Mouse (Mus musculus): ENCODE data around the gene Olfr1446. TPM values are rescaled to one million over a fixed set of nuclear protein-coding genes. Genes with fewer than 3 reads are reported as not detected.

Gene Olfr1446
- polyA plus RNA-seq (2016; fragmentation: Nextera tagmentation; extraction: Ambion mirVana) = not detected in 2 replicates

GRCm38 (mm10) chr19:12893424-12893823, at the start of gene Olfr1446:
TSS of gene Olfr1446 (minus strand) at chr19:12893524.
- Histone ChIP-seq H3K36me3 (no peaks in the 10 kb centered on the region), H3K4me2 (no peak within 1 kb of the TSS), H3K4me1 (replicated peaks) (no peaks in the 10 kb centered on the region), H3K9me3 (replicated peaks) (peaks cover 8% of the 10 kb centered on the region), H3K9ac (no peak within 1 kb of the TSS), H3K4me3 (no peak within 1 kb of the TSS), H3K27me3 (replicated peaks) (no peaks in the 10 kb centered on the region), H3K27ac (ENCODE audit: poor library complexity, severe bottlenecking) (no peak within 1 kb of the TSS)
- WGBS = 70% methylated on average over 1 of the region's 1 CpGs
- no peak for ATAC-seq (ENCODE audit: insufficient number of reproducible peaks, low FRiP score)

DNA sequence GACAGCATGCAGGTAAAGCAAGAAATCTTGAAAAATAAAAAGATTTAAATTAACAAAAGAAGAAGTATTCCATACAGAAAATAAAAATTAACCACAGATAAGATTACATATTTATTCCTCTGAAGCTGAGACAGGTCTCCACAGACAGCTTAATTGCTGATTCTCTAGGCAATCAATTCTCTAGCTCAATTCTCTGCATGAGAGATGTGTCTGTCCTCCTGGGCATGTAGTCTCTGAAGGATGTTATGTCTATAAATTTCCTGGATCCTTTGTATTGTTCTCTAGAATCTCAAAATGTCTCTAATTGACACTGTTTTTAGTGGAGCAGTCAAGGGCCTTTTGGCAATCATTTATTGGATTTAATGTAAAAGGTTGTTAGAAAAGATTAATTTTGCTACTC, 37.2 kb upstream of the Olfr1446 start, which contains the start of gene Olfr1449:
Olfr1449 (plus strand) TSS at position 301 of the 400 bp plus-strand sequence.
- H3K9me3 ChIP-seq (replicated peaks) = 0 out of 2 replicates have a peak, but pooled peaks cover 7% of the 10 kb centered on the region
- no peak for ATAC-seq (ENCODE audit: insufficient number of reproducible peaks, low FRiP score)
- no peak within 1 kb of the TSS for H3K9ac ChIP-seq
- no peaks in the 10 kb centered on the region for H3K27me3 ChIP-seq (replicated peaks)
- H3K36me3 ChIP-seq = no peaks in the 10 kb centered on the region
- no peaks in the 10 kb centered on the region for H3K4me1 ChIP-seq (replicated peaks)
- H3K4me2 ChIP-seq = no peak within 1 kb of the TSS
- no peak within 1 kb of the TSS for H3K4me3 ChIP-seq
- H3K27ac ChIP-seq (ENCODE audit: poor library complexity, severe bottlenecking) = no peak within 1 kb of the TSS

DNA sequence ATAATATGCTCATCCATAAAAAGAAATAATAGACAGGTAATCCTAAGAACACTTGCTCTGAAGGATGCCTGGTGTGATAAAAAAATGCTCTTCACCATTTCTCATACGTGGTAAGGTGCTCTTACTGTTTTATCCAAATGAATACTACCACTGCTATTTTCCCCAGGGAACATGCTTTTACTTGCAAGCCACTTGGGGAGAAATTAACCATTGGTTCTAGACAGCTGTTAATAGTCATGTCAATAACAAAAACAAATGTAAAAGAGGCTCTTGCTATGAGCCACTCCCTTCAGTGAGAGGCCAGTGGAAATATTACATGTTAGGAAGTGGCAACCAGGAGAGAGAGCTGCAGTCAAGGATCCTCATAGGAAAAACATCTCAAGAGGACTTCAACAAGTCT, 31.0 kb upstream of the Olfr1446 start, which contains the start of gene Olfr1448:
Olfr1448 (minus strand) TSS at position 101 of the 400 bp plus-strand sequence.
- no peak for ATAC-seq (ENCODE audit: insufficient number of reproducible peaks, low FRiP score)
- peaks cover 7% of the 10 kb centered on the region; the same call in 1 of the 2 replicates for H3K9me3 ChIP-seq (replicated peaks)
- no peaks in the 10 kb centered on the region for H3K4me1 ChIP-seq (replicated peaks)
- 64% methylated on average over 1 of the region's 1 CpGs for WGBS
- H3K4me2 ChIP-seq = no peak within 1 kb of the TSS
- no peaks in the 10 kb centered on the region for H3K27me3 ChIP-seq (replicated peaks)
- H3K4me3 ChIP-seq = no peak within 1 kb of the TSS
- H3K27ac ChIP-seq (ENCODE audit: poor library complexity, severe bottlenecking) = no peak within 1 kb of the TSS
- H3K36me3 ChIP-seq = no peaks in the 10 kb centered on the region
- no peak within 1 kb of the TSS for H3K9ac ChIP-seq

- H3K9me3 ChIP-seq (replicated peaks) = peaks cover 11% of the 10 kb centered on the region; the same call in 1 of the 2 replicates
- WGBS = 85% methylated on average over 1 of the region's 1 CpGs
Measured at GRCm38 (mm10) chr19:12903643-12904042, 10.3 kb upstream of the Olfr1446 start, which contains the start of gene Olfr1447. TSS of gene Olfr1447 (minus strand) at chr19:12903743.

GRCm38 (mm10) chr19:12883555-12883954, 9.8 kb downstream of the Olfr1446 start, which contains the start of gene Olfr1445:
TSS of gene Olfr1445 (plus strand) at chr19:12883855.
- H3K27me3 ChIP-seq (replicated peaks) = no peaks in the 10 kb centered on the region
- no peaks in the 10 kb centered on the region; the same call in 1 of the 2 replicates for H3K9me3 ChIP-seq (replicated peaks)
- 75% methylated on average over 2 of the region's 2 CpGs for WGBS
- H3K9ac ChIP-seq = no peak within 1 kb of the TSS
- no peaks in the 10 kb centered on the region for H3K4me1 ChIP-seq (replicated peaks)
- ATAC-seq (ENCODE audit: insufficient number of reproducible peaks, low FRiP score) = no peak
- no peak within 1 kb of the TSS for H3K4me3 ChIP-seq
- H3K36me3 ChIP-seq = no peaks in the 10 kb centered on the region
- H3K27ac ChIP-seq (ENCODE audit: poor library complexity, severe bottlenecking) = no peak within 1 kb of the TSS
- no peak within 1 kb of the TSS for H3K4me2 ChIP-seq

More at GRCm38 (mm10) chr19:12903643-12904042, 10.3 kb upstream of the Olfr1446 start, which contains the start of gene Olfr1447:
- Histone ChIP-seq H3K27ac (ENCODE audit: poor library complexity, severe bottlenecking) (no peak within 1 kb of the TSS), H3K4me2 (no peak within 1 kb of the TSS), H3K36me3 (no peaks in the 10 kb centered on the region), H3K4me1 (replicated peaks) (no peaks in the 10 kb centered on the region), H3K27me3 (replicated peaks) (no peaks in the 10 kb centered on the region), H3K9ac (no peak within 1 kb of the TSS), H3K4me3 (no peak within 1 kb of the TSS)
- ATAC-seq (ENCODE audit: insufficient number of reproducible peaks, low FRiP score) = no peak

DNA sequence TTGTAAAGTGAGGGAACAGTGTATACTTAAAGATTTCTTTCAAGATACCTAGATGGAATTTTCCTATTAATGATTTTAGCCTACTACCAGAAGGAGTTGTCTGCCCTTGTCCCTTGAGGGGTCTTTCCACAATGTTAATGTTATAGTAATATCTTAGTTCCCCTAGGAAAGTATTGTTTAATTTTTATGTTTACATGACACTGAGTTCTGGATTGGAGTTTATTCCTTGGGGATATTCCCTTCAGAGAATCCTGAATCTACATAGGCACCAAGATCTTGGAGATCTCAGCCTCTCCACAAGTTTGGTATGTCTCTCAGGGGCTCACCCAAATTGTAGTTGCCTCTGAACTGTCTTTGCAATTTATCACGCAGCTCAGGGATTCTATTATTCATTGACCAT, 36.3 kb downstream of the Olfr1446 start, which contains the start of gene Olfr1444:
Olfr1444 (plus strand) TSS at position 301 of the 400 bp plus-strand sequence.
- Histone ChIP-seq H3K9ac (no peak within 1 kb of the TSS), H3K27ac (ENCODE audit: poor library complexity, severe bottlenecking) (no peak within 1 kb of the TSS), H3K4me1 (replicated peaks) (no peaks in the 10 kb centered on the region), H3K9me3 (replicated peaks) (0 out of 2 replicates have a peak, but pooled peaks cover 2% of the 10 kb centered on the region), H3K36me3 (no peaks in the 10 kb centered on the region), H3K4me3 (no peak within 1 kb of the TSS), H3K4me2 (no peak within 1 kb of the TSS), H3K27me3 (replicated peaks) (no peaks in the 10 kb centered on the region)
- WGBS = 49% methylated on average over 1 of the region's 1 CpGs
- no peak for ATAC-seq (ENCODE audit: insufficient number of reproducible peaks, low FRiP score)

GRCm38 (mm10) chr19:12846382-12846781, 46.9 kb downstream of the Olfr1446 start, which contains the start of gene Gm5244:
TSS of gene Gm5244 (plus strand) at chr19:12846682.
- Histone ChIP-seq H3K9ac (no peak within 1 kb of the TSS), H3K4me2 (no peak within 1 kb of the TSS), H3K4me3 (no peak within 1 kb of the TSS), H3K27ac (ENCODE audit: poor library complexity, severe bottlenecking) (no peak within 1 kb of the TSS), H3K9me3 (replicated peaks) (no peaks in the 10 kb centered on the region), H3K36me3 (no peaks in the 10 kb centered on the region), H3K27me3 (replicated peaks) (no peaks in the 10 kb centered on the region), H3K4me1 (replicated peaks) (no peaks in the 10 kb centered on the region)
- ATAC-seq (ENCODE audit: insufficient number of reproducible peaks, low FRiP score) = no peak

GRCm38 (mm10) chr19:12838507-12838906, 54.8 kb downstream of the Olfr1446 start:
- WGBS = 65% methylated on average over 1 of the region's 1 CpGs
- Histone ChIP-seq H3K36me3 (no peaks in the 10 kb centered on the region), H3K27me3 (replicated peaks) (no peaks in the 10 kb centered on the region), H3K9ac (no peak overlapping the region), H3K4me1 (replicated peaks) (no peaks in the 10 kb centered on the region), H3K4me2 (no peak overlapping the region), H3K4me3 (no peak overlapping the region), H3K9me3 (replicated peaks) (no peaks in the 10 kb centered on the region), H3K27ac (ENCODE audit: poor library complexity, severe bottlenecking) (no peak overlapping the region)
- ATAC-seq (ENCODE audit: insufficient number of reproducible peaks, low FRiP score) = no peak

Other genes starting within 250 kb of the Olfr1446 start
- not detected in 2 replicates for gene Olfr1442, start 223.1 kb downstream of the Olfr1446 start, polyA plus RNA-seq (2016; fragmentation: Nextera tagmentation; extraction: Ambion mirVana)
- gene Olfr1443, start 215.4 kb downstream of the Olfr1446 start, polyA plus RNA-seq (2016; fragmentation: Nextera tagmentation; extraction: Ambion mirVana) = not detected in 2 replicates
- not detected in 2 replicates for gene Keg1, start 197.7 kb downstream of the Olfr1446 start, polyA plus RNA-seq (2016; fragmentation: Nextera tagmentation; extraction: Ambion mirVana)
- 0.69 and 1.2 TPM in 2 replicates for gene Cntf, start 127.9 kb downstream of the Olfr1446 start, polyA plus RNA-seq (2016; fragmentation: Nextera tagmentation; extraction: Ambion mirVana)
- gene Zfp91, start 97.4 kb downstream of the Olfr1446 start, polyA plus RNA-seq (2016; fragmentation: Nextera tagmentation; extraction: Ambion mirVana) = 14.8 and 16.4 TPM in 2 replicates
- 0.54 and 0.75 TPM in 2 replicates for gene Lpxn, start 97.3 kb downstream of the Olfr1446 start, polyA plus RNA-seq (2016; fragmentation: Nextera tagmentation; extraction: Ambion mirVana)
- not detected in 2 replicates for gene Gm5244, start 46.8 kb downstream of the Olfr1446 start, polyA plus RNA-seq (2016; fragmentation: Nextera tagmentation; extraction: Ambion mirVana)
- not detected in 2 replicates for gene Olfr1444, start 36.2 kb downstream of the Olfr1446 start, polyA plus RNA-seq (2016; fragmentation: Nextera tagmentation; extraction: Ambion mirVana)
- not detected in 2 replicates for gene Olfr1445, start 9.7 kb downstream of the Olfr1446 start, polyA plus RNA-seq (2016; fragmentation: Nextera tagmentation; extraction: Ambion mirVana)
- gene Olfr1447, start 10.2 kb upstream of the Olfr1446 start, polyA plus RNA-seq (2016; fragmentation: Nextera tagmentation; extraction: Ambion mirVana) = not detected in 2 replicates
- not detected in 2 replicates for gene Olfr1448, start 30.9 kb upstream of the Olfr1446 start, polyA plus RNA-seq (2016; fragmentation: Nextera tagmentation; extraction: Ambion mirVana)
- gene Olfr1449, start 37.3 kb upstream of the Olfr1446 start, polyA plus RNA-seq (2016; fragmentation: Nextera tagmentation; extraction: Ambion mirVana) = not detected in 2 replicates
- gene Olfr1450, start 56.7 kb upstream of the Olfr1446 start, polyA plus RNA-seq (2016; fragmentation: Nextera tagmentation; extraction: Ambion mirVana) = not detected in 2 replicates
- gene Olfr1451, start 101.5 kb upstream of the Olfr1446 start, polyA plus RNA-seq (2016; fragmentation: Nextera tagmentation; extraction: Ambion mirVana) = not detected in 2 replicates
- not detected in 2 replicates for gene Olfr1453, start 134.8 kb upstream of the Olfr1446 start, polyA plus RNA-seq (2016; fragmentation: Nextera tagmentation; extraction: Ambion mirVana)
- not detected in 2 replicates for gene Olfr1454, start 167.1 kb upstream of the Olfr1446 start, polyA plus RNA-seq (2016; fragmentation: Nextera tagmentation; extraction: Ambion mirVana)
- gene Olfr1457, start 204.4 kb upstream of the Olfr1446 start, polyA plus RNA-seq (2016; fragmentation: Nextera tagmentation; extraction: Ambion mirVana) = not detected in 2 replicates
- not detected in 2 replicates for gene Olfr1458, start 213.3 kb upstream of the Olfr1446 start, polyA plus RNA-seq (2016; fragmentation: Nextera tagmentation; extraction: Ambion mirVana)